Mouse (Mus musculus): ENCODE measurements around the gene Sucnr1. TPM values are rescaled to one million over a fixed set of nuclear protein-coding genes. Genes with fewer than 3 reads are reported as not detected.

The Sucnr1 gene
- polyA plus RNA-seq, 1 experiment from 2014 or later = not detected

- no peak for ATAC-seq (ENCODE audit: low read depth)
- H3K4me3 ChIP-seq (ENCODE audit: low read depth, low read length) = no peak overlapping the region
- H3K27ac ChIP-seq (ENCODE audit: low read depth, low read length) = no peak overlapping the region
- 0 out of 2 replicates have a peak, but pooled peaks cover 6% of the 10 kb centered on the region for H3K4me1 ChIP-seq (ENCODE audit: control insufficient read depth, insufficient read depth, low read length)
- no peaks in the 10 kb centered on the region for H3K36me3 ChIP-seq (ENCODE audit: control insufficient read depth, insufficient read depth, low read length)
- WGBS = 83% methylated on average over 2 of the region's 2 CpGs
- H3K9me3 ChIP-seq (ENCODE audit: control insufficient read depth, low read length) = no peaks in the 10 kb centered on the region
- H3K27me3 ChIP-seq (ENCODE audit: control insufficient read depth, insufficient read depth, low read length) = no peaks in the 10 kb centered on the region
- no peak overlapping the region for H3K9ac ChIP-seq (replicated peaks; ENCODE audit: low read depth, low read length)
- no peak overlapping the region for H3K4me2 ChIP-seq (ENCODE audit: low read depth, low read length)
Measured at GRCm38 (mm10) chr3:60128282-60128681, 46.6 kb downstream of the Sucnr1 start.

GRCm38 (mm10) chr3:60135801-60136200 lies 54.1 kb downstream of the Sucnr1 start:
- H3K27ac ChIP-seq (ENCODE audit: low read depth, low read length) = no peak overlapping the region
- no peak overlapping the region for H3K9ac ChIP-seq (replicated peaks; ENCODE audit: low read depth, low read length)
- H3K9me3 ChIP-seq (ENCODE audit: control insufficient read depth, low read length) = no peaks in the 10 kb centered on the region
- no peaks in the 10 kb centered on the region for H3K27me3 ChIP-seq (ENCODE audit: control insufficient read depth, insufficient read depth, low read length)
- H3K36me3 ChIP-seq (ENCODE audit: control insufficient read depth, insufficient read depth, low read length) = no peaks in the 10 kb centered on the region
- ATAC-seq (ENCODE audit: low read depth) = no peak
- WGBS = 83% methylated on average over 2 of the region's 2 CpGs
- no peak overlapping the region for H3K4me2 ChIP-seq (ENCODE audit: low read depth, low read length)
- H3K4me3 ChIP-seq (ENCODE audit: low read depth, low read length) = no peak overlapping the region
- H3K4me1 ChIP-seq (ENCODE audit: control insufficient read depth, insufficient read depth, low read length) = no peaks in the 10 kb centered on the region

Other genes starting within 250 kb of the Sucnr1 start
- gene Gm8298, start 220.8 kb upstream of the Sucnr1 start, polyA plus RNA-seq (2014; fragmentation: Nextera tagmentation; extraction: Ambion mirVana) = not detected in 2 replicates
- gene C130079G13Rik, start 156.7 kb upstream of the Sucnr1 start, polyA plus RNA-seq (2014; fragmentation: Nextera tagmentation; extraction: Ambion mirVana) = not detected in 2 replicates
- gene Aadacl2, start 75.1 kb upstream of the Sucnr1 start, polyA plus RNA-seq (2014; fragmentation: Nextera tagmentation; extraction: Ambion mirVana) = not detected in 2 replicates
- gene Aadac, start 56.2 kb upstream of the Sucnr1 start, polyA plus RNA-seq (2014; fragmentation: Nextera tagmentation; extraction: Ambion mirVana) = not detected in 2 replicates